Mouse (Mus musculus) adrenal gland, postnatal 36 days (tissue): ENCODE measurements at regions not wholly inside any gene's neighbourhood (a gene's known extent, or its start where the extent isn't known, plus 50 kb on each side); places are given as distances from the start of the nearest gene placed in this dataset.
A peak's percentile ranks its signal among the peaks of the same experiment; 100 is the strongest.

ENCODE experiments used
- microRNA-seq: library from miRNA; unstranded; fragments of <30 nt; microRNA quantifications from one replicate; pipeline ENCODE4 v1.2.0, GENCODE M21; 2021

Small RNAs in the stretch of these regions (microRNA-seq; reads per million reads assigned to microRNA genes)
- gene Mir138-1, result 109 reads per million, percentile 54 among the genes with 10 or more reads in this experiment
